Mouse (Mus musculus) inflammation-experienced regulatory T-cells, adult 6 months (primary cell): ENCODE data around the gene Stk32b. TPM values are rescaled to one million over a fixed set of nuclear protein-coding genes. Genes with fewer than 3 reads are reported as not detected.

Experiments used
- ATAC-seq: one replicate; pipeline ENCODE4 v1.8.0; 2017
- polyA plus RNA-seq, 3 experiments: library from polyadenylated mRNA; unstranded; fragments of 100-300 nt; shearing (Covaris generic); gene quantifications; one replicate each; pipeline ENCODE4 v1.2.1; 2017

Stk32b gene
- polyA plus RNA-seq, 3 experiments from 2014 or later = not detected

DNA sequence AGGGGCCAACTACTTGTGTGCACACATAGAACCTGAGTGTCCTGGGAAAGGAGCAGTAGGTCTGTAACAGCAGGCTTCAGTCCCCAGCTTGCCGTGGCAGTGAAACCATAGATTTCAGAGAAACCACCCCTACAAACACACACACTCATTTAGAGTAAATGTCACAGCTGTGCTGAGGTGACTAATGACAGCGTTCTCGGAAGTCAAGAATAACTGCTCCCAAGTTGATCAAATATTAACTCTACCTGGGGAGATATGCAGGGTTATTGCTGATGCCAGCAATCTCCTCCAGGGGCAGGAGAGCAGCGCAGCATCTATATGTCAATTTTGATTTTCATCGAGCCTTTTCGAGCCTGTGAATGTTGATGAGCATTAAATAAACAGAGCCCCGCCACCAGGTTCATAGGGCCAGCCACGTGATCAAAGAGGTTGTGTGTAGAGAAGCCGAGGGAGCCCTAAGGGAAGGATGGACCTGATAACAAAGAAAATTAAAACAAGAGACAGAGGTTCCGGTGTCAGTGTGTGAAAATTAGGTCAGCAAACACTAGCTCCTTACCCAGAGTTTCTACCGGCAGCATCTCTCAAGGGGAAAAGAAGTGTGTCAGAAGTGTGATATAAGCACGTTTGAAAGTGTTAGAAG, 210.0 kb downstream of the Stk32b start:
- no peak for ATAC-seq

DNA sequence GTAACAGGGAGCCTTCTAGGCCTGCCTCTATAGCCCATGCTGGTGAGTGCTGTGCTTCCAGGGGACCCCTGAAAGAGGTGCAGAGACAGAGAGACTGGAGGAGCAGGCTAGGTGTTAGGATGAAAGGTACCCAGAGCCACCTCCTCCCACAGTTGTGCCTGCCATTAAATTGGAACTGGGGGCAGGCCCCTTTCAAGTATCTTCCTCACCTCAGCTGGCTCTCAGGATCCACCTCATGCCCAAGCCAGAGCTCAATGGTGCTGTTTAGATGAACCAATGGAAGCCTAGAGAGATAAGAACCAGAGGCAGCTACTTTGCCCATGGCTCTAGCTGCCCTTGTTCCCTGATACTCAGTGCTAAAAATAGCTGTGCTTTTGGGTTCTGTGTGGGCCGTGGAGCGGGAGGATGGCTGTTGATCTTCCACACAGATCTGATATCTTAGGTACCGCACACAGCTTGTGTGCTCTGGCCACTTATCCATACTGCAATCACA, 221.9 kb downstream of the Stk32b start:
- ATAC-seq = no peak

DNA sequence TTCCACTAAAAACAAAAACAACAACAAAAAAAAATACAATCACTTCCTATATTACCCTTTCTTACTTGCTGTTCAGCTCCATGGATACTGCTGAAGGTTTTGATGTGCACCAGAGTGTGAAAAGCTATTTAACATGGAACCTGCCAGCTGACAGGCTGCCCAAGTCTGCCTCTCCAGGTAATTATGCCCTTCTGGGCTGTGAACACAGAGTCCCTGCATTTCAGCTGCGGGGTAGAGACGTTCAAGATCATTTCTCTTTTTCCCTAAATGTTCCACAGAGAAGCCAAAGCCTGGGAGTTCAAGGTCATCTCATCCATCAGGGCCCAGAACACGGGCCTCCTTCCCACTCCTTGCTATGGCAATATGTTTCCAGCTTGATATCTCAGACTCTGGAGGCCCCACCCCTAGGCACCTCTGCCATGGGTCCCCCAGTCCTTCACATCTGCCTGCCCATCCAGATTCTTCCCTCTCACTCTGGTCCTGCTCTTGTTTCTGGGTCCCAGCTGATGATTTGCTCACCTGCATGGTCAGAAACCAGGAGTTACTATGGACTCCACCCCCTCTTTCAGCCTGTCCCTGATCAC, 244.9 kb downstream of the Stk32b start:
- no peak for ATAC-seq

DNA sequence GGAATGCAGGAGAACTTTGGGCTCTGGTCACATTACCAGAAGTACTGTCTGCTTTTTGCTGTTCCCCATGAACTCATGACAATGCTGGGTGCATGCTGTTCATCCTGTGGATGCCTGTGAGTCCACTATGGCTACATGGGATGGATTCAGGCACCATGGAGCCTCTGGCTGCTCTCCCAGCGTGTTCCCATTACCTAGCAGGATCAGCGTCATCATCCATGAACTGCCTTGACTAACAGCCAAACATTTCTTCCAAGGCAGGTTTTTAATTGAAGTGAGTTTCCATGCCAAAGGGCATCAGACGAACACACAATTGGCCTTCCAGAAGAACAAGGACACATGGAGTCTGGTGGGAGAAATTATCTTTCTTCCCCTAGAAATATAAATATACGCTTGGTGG, 245.4 kb downstream of the Stk32b start:
- ATAC-seq = no peak

DNA sequence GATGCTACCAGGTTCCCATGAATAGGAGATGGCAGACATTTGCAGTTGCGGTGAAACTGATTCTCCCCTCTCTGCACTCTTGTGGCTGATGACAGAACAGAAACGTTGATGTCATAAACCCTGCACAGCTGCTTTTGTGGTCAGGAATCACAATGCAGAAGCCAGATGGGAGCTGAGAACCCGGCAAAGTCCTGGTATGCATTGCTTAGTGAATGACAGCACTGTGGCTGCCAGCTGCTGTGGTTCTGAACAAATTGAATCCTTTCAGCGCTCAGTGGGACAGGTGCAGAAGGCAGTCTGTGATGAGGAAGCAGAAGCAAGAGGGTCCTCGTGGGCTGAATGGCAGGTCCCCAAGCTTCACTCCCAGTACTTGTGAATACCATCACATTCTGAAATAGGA, 247.9 kb downstream of the Stk32b start:
- ATAC-seq = no peak

DNA sequence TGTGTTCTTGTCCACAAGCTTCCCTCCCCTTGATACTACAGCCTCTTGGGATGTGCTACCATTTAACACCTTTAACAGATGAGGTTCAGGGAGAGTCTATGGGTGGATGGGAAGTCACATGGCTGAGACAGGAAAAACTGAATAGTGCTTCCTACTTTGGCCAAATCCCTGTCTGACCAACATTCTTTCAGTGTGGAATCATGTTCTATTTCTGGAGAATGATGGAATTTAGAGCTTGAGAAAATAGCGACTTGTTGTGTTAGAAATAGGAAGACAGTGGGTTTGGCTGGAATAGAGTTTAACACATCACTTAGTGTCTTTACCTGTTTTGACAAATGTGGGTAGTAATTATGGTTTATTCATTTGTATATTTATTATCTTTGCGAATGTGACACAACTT, 249.3 kb downstream of the Stk32b start:
- no peak for ATAC-seq

DNA sequence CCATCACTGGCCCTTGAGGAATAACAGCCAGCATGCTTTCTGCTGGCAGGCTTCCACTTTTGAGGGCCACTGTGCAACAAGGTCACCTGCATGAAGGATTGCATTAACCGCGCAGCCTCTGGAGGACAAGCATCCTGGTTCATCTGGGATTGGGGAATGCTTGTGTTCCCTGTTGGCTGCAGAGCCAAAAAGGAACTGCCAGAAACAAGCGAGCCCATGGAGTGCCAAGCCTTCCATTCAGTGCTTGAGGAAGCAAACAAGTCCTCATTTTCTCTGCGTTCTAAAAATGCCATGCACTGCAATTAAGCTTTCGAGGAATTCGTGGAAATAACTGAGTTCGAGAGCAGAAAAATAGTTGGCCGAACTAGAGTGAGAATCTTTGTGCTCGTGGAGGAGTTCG, 251.5 kb downstream of the Stk32b start:
- ATAC-seq = no peak

DNA sequence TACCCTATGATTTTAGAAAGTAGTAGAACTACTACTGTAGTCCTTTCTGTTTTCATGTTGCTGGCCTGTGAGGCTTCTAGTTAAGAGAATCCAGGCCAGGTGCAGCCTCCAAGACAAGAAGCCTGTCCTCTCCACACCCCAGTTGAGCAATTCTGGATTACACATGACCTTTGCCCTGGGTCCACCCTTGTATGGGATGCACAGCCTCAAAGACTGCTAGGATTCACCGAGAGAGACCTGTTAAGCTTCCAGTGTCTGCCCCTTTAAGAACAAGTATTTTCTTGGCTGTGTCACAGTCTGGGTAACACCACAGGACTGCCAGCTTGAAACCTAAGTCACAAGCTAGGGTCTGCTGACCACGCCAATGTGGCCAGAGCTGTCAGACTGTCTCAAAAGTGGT, 258.7 kb downstream of the Stk32b start:
- ATAC-seq = no peak

DNA sequence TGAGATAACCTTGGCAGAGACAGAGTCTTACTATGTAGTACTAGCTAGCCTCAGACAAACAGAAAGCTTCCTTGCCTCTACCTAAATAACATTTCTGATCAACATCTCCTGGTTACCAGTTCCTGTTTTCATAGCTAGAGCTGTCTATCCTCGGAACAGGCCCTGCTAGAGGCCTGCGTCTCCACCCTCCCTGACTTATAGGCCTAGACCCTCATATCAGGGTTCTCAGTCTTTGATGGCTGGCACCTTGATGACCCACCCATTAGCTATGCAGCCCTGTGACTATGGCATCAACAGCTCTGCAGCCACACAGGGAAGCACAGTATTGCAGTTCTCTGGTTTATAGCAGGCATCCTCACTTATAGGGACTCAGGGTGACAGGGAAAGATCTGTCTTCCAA, 259.1 kb downstream of the Stk32b start:
- ATAC-seq = no peak

DNA sequence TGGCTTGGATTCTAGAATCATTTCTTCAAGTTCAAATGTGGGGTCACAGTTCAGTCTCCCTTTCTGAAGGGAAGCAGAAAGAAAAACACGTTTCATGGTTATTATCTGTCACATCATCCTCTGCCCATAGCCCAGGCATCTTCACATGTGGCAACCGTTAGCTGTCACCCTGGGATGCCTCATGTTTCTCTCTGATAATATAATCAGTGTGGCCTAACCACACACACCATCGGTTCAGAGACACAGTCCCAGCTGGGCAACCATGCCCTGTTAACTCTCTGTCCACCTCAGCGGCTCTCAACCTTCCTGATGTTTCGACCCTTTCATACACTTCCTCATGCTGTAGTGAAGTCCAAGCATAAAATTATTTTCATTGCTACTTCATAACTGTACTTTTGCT, 259.8 kb downstream of the Stk32b start:
- ATAC-seq = no peak

DNA sequence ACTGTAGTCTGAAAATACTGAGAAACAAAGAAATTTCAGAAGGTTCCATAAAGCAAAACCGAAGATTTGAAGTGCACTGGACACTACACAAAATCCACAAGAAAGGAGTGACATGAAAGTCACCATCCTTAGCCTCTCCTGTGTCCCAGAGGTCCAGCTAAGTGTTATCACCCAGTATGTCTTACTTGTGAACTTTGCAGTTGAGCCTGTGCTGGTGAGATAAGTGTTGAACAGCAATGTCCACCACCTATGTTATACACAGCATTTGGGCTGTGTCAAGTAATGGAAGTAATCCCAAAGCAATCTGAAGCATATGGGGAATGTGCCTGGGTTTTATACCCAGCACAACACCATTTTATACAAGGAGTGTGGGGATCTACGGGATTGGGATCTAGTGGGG, 260.4 kb downstream of the Stk32b start:
- no peak for ATAC-seq

DNA sequence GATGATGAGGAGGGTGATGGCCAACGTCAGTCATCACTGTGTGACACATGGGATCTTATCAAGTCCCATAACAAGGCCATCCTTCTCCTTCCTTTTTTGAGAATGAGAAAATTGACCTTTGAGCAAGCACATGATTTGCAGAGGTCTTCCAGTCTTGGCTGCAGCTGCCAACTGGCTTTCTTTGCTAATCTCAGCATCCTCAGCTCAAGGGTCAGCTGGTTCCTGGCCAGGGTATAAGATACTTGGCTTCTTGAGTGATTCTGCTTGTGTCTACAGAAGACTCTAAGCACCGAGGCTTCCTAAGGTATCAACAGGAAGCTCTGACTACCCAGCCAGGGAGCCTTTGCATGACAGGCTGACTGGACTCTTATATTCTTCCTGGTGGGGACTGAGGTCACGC, 269.4 kb downstream of the Stk32b start:
- no peak for ATAC-seq

DNA sequence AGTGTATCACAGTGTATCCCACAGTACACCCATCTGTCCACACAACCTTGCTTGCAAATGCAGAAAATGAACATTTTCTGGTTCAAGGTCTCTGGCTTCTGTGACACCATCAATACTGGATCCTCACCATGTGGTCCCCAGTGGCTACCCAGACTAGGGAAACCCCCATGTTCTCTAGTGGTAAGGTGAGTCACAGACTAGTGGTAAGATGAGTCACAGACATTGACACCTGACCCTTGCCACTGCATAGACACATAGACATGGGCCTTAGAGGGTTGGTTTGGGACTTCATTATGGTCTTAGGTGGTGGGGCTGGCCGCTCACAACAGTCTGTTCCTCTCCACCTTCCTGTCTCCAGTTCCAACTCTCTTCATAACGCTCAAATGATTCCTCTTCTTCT, 274.2 kb downstream of the Stk32b start:
- ATAC-seq = no peak

DNA sequence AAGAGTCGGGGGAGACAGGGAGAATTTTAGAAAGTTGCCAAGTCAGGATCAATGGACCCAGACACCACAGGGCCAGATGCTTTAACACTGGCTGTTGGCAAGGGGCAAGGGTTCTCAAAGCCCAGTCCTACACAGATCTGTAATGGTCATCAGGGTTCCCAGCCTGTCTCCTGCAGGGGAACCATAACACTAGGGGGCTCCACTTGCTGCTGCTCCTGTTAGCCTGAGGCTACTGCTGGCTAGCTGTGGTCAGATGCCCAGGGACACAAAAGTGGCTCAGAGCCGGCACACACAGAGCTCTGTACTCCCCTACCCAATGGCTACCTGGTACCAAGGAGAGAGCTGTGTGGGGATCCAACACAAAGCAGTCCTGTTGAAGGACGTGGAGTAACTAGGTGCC, 281.6 kb downstream of the Stk32b start:
- no peak for ATAC-seq

DNA sequence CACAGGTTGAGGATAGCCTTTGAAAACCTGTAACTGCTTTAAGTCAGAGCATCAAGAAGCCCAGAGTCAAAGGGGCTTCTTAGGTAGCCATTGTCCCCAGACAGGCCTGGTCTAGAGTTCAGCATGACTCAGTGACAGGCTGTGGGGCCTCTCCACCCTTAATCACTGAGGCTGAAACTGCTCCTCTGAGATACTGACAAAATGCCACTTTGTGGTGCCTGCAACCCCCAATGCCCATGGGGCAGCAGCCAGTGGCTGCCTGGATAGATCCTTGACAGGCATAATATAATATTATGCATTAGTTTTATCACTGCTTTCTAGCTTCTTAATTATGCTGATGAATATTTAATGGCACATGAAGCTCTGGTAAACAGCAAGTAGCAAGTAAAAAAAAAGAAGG, 289.8 kb downstream of the Stk32b start:
- ATAC-seq = no peak

DNA sequence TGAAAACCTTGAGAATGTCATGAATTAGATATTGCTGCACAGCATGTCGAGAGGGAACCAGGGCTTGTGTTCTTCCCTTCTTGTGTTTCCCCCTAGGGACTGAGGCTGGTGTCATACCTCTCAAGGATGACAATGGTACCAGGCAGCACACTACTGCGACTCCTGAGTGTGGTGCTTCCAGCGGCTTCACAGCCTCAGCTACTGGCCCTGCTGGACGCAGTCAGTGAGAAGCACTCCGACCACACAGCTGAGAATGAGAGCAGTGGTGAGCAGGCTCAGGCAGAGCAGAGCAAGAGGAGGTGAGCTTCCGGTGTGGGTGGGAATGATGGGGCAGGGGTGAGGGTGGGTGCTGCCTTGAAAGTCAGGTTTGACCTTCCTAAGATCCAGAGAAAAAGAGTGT, 297.9 kb downstream of the Stk32b start:
- ATAC-seq = no peak

Other genes with a start within 250 kb of the Stk32b start
- gene Cytl1, start 18.3 kb upstream of the Stk32b start, polyA plus RNA-seq = not detected
- gene Msx1, start 107.4 kb upstream of the Stk32b start, polyA plus RNA-seq = not detected